Mouse (Mus musculus) cortical plate, adult 2 months (tissue): ENCODE data around the gene Slc38a3.

Source experiments
- CTCF ChIP-seq: fragments of 200-500 bp; IDR thresholded peaks from 2 replicates; pipeline ENCODE4 v1.5.1; 2011; ENCODE audit warnings: mild to moderate bottlenecking, control low read depth, low read length; ENCODE audit not compliant: insufficient read depth; ENCODE audit errors: extremely low read depth
- POLR2A ChIP-seq: fragments of 200-500 bp; IDR thresholded peaks from 2 replicates; pipeline ENCODE4 v1.6.1; 2011; ENCODE audit warnings: mild to moderate bottlenecking, low read length, control low read depth; ENCODE audit not compliant: insufficient read depth; ENCODE audit errors: extremely low read depth

- no peak for TF ChIP-seq POLR2A
- no peak for TF ChIP-seq CTCF
These were observed 8.6 kb downstream of the Slc38a3 start for GRCm38 (mm10) chr9:107660777-107661176.
